Mouse (Mus musculus) liver, embryonic 16.5 days (tissue): ENCODE data around the gene Fam187b. TPM values are rescaled to one million over a fixed set of nuclear protein-coding genes. Genes with fewer than 3 reads are reported as not detected.

Experiments used
- ATAC-seq: fragments of 200-750 bp; cut with Nextera tagmentation; 2 replicates; pipeline ENCODE4 v1.8.0; 2017; ENCODE audit warnings: low read depth, mild to moderate bottlenecking, moderate number of reproducible peaks, moderate library complexity
- H3K27ac ChIP-seq: fragments of 300-500 bp; sonication (generic); 2 replicates; pipeline ENCODE4 v1.5.1; 2014; ENCODE audit warnings: mild to moderate bottlenecking, low read length
- H3K27me3 ChIP-seq: fragments of 300-500 bp; sonication (generic); 2 replicates; pipeline ENCODE4 v1.6.1; 2014; ENCODE audit warnings: low read depth, low read length, mixed read lengths; ENCODE audit not compliant: control insufficient read depth, insufficient read depth
- H3K36me3 ChIP-seq: fragments of 300-500 bp; sonication (generic); 2 replicates; pipeline ENCODE4 v1.6.1; 2014; ENCODE audit warnings: mild to moderate bottlenecking; ENCODE audit not compliant: control insufficient read depth, insufficient read depth
- H3K4me1 ChIP-seq: fragments of 300-500 bp; sonication (generic); 2 replicates; pipeline ENCODE4 v1.6.1; 2014; ENCODE audit warnings: low read depth, low read length, mixed read lengths; ENCODE audit not compliant: control insufficient read depth
- H3K4me2 ChIP-seq: fragments of 300-500 bp; sonication (generic); 2 replicates; pipeline ENCODE4 v1.6.1; 2014; ENCODE audit warnings: low read depth, low read length, mixed read lengths
- H3K4me3 ChIP-seq: fragments of 300-500 bp; sonication (generic); 2 replicates; pipeline ENCODE4 v1.5.1; 2014; ENCODE audit warnings: low read depth, mild to moderate bottlenecking, low read length
- H3K9ac ChIP-seq: fragments of 300-500 bp; sonication (generic); 2 replicates; pipeline ENCODE4 v1.6.1; 2014; ENCODE audit warnings: low read depth, low read length
- H3K9me3 ChIP-seq: fragments of 300-500 bp; sonication (generic); replicated peaks from 2 replicates; pipeline ENCODE4 v1.6.1; 2016; ENCODE audit warnings: low read length; ENCODE audit not compliant: control insufficient read depth
- WGBS: fragments of 180-500 bp; shearing (Covaris S2); extraction: QIAGEN DNeasy Blood & Tissue Kit; methylation state at CpG from one replicate; pipeline ENCODE4 v1.1.7; 2014; ENCODE audit not compliant: insufficient replicate concordance; 5-methylcytosine and 5-hydroxymethylcytosine counted together
- polyA plus RNA-seq: library from polyadenylated mRNA; unstranded; fragments of >200 nt; fragmentation: Nextera tagmentation; extraction: Ambion mirVana; gene quantifications from 2 replicates; pipeline ENCODE4 v1.2.1, GENCODE M21; 2015

Fam187b gene
- polyA plus RNA-seq, 1 experiment from 2014 or later = 3.8 TPM

DNA sequence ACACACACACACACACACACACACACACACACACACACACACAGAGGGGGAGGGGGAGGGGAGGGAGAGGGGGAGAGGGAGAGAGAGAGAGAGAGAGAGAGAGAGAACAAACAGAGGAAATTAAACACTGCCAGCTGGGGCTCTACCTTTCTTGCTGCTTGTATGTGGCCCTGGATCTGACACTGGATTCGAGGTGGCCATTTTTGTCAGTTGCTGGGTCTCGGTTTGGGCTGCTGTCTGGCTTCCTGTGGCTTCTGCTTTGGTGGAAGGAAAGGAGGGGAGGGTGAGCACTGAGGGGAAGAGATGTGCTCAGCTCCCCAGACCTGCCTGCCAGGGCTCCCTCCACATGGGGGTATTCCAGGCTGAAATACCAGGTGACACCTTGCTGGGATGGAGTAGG is 64.1 kb downstream of the Fam187b start:
- Histone ChIP-seq H3K4me1 (peaks cover 4% of the 10 kb centered on the region; the same call in 1 of the 2 replicates), H3K27me3 (peaks cover 10% of the 10 kb centered on the region), H3K4me3 (no peak overlapping the region), H3K27ac (no peak overlapping the region), H3K9ac (no peak overlapping the region), H3K36me3 (no peaks in the 10 kb centered on the region), H3K4me2 (no peak overlapping the region), H3K9me3 (no peaks in the 10 kb centered on the region)
- no peak for ATAC-seq
- WGBS = 14% methylated on average over 2 of the region's 2 CpGs

DNA sequence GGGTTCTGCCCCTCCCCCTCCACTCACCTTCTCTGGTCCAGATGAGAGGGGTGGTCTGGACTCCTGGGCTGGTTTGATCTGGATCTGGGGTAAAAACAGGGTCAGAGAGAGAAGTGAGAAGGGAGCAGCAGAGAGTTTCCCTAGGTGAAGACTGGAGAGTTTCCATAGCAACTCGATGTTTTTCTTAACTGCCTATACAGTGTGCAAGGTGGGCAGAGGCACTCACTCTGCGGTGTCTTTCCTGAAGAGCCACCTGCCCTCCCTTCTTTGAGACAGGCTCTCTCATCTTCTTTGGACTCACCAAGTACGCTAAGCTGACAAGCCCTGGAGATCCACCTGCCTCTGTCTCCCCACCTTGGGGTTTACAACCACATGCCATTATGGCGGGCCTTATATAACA is 65.4 kb downstream of the Fam187b start:
- H3K4me1 ChIP-seq = peaks cover 3% of the 10 kb centered on the region; the same call in 1 of the 2 replicates
- H3K9me3 ChIP-seq = no peaks in the 10 kb centered on the region
- 73% methylated on average over 4 of the region's 4 CpGs for WGBS

More for the DNA sequence above, 65.4 kb downstream of the Fam187b start:
- no peaks in the 10 kb centered on the region for H3K36me3 ChIP-seq
- H3K27me3 ChIP-seq = peaks cover 10% of the 10 kb centered on the region
- no peak overlapping the region for H3K9ac ChIP-seq
- no peak overlapping the region for H3K4me2 ChIP-seq
- H3K27ac ChIP-seq = no peak overlapping the region
- no peak overlapping the region for H3K4me3 ChIP-seq
- no peak for ATAC-seq

Other genes with a start within 250 kb of the Fam187b start
- 94.1 and 96.0 TPM in 2 replicates for gene Tmem147, start 244.2 kb upstream of the Fam187b start, polyA plus RNA-seq
- 0.14 TPM in 1 of 2 replicates, not detected in the other for gene Gapdhs, start 230.1 kb upstream of the Fam187b start, polyA plus RNA-seq
- 0.05 and 0.20 TPM in 2 replicates for gene Sbsn, start 222.3 kb upstream of the Fam187b start, polyA plus RNA-seq
- 0.36 and 0.40 TPM in 2 replicates for gene Dmkn, start 210.0 kb upstream of the Fam187b start, polyA plus RNA-seq
- 0.22 TPM in 1 of 2 replicates, not detected in the other for gene Krtdap, start 185.9 kb upstream of the Fam187b start, polyA plus RNA-seq
- 0.90 and 1.1 TPM in 2 replicates for gene Ffar2, start 150.0 kb upstream of the Fam187b start, polyA plus RNA-seq
- gene Ffar3, start 117.6 kb upstream of the Fam187b start, polyA plus RNA-seq = not detected in 2 replicates
- gene Ffar1, start 112.2 kb upstream of the Fam187b start, polyA plus RNA-seq = not detected in 2 replicates
- gene Cd22, start 93.4 kb upstream of the Fam187b start, polyA plus RNA-seq = 0.74 and 1.4 TPM in 2 replicates
- gene Mag, start 58.9 kb upstream of the Fam187b start, polyA plus RNA-seq = 0.16 and 0.27 TPM in 2 replicates
- gene Hamp2, start 49.1 kb upstream of the Fam187b start, polyA plus RNA-seq = not detected in 2 replicates
- gene Hamp, start 29.8 kb upstream of the Fam187b start, polyA plus RNA-seq = 10.4 and 17.5 TPM in 2 replicates
- gene Usf2, start 17.0 kb upstream of the Fam187b start, polyA plus RNA-seq = 7.9 and 9.0 TPM in 2 replicates
- gene Lsr, start 326 bp upstream of the Fam187b start, polyA plus RNA-seq = 30.5 and 31.8 TPM in 2 replicates
- gene Fxyd5, start 68.7 kb downstream of the Fam187b start, polyA plus RNA-seq = 19.9 and 22.4 TPM in 2 replicates
- gene Fxyd7, start 77.7 kb downstream of the Fam187b start, polyA plus RNA-seq = 0.15 and 0.65 TPM in 2 replicates
- 120 and 130 TPM in 2 replicates for gene Fxyd1, start 83.4 kb downstream of the Fam187b start, polyA plus RNA-seq
- 0.02 and 0.12 TPM in 2 replicates for gene Lgi4, start 85.6 kb downstream of the Fam187b start, polyA plus RNA-seq
- gene Fxyd3, start 102.9 kb downstream of the Fam187b start, polyA plus RNA-seq = 0.51 and 1.1 TPM in 2 replicates
- 129 and 145 TPM in 2 replicates for gene Hpn, start 141.5 kb downstream of the Fam187b start, polyA plus RNA-seq
- gene Scn1b, start 153.2 kb downstream of the Fam187b start, polyA plus RNA-seq = 0.75 and 0.76 TPM in 2 replicates
- gene Gramd1a, start 182.1 kb downstream of the Fam187b start, polyA plus RNA-seq = 10.2 and 11.6 TPM in 2 replicates